Mouse (Mus musculus): ENCODE data around the gene Nxf2.
A peak's percentile ranks its signal among the peaks of the same experiment; 100 is the strongest.
"Not testable (repeated sequence)": the region's sequence is repeated elsewhere in the genome, so short reads cannot be mapped to it uniquely, and the experiment has no call there.

Nxf2 gene

GRCm38 (mm10) chrX:134964546-134964945 is at the start of gene Nxf2:
Gene Nxf2 (minus strand): TSS chrX:134964754.
- DNase-seq = no peak

- DNase-seq = no peak
Observed at GRCm38 (mm10) chrX:135011381-135011780, 46.8 kb upstream of the Nxf2 start.

- no peak for DNase-seq
Observed at GRCm38 (mm10) chrX:135009471-135009815, 44.9 kb upstream of the Nxf2 start.

- DNase-seq = peak; percentile 88
Observed at GRCm38 (mm10) chrX:135008720-135009470, 44.3 kb upstream of the Nxf2 start, which contains the start of gene Zmat1. Gene Zmat1 (minus strand): TSS chrX:135009209.

- peak; percentile 0 for DNase-seq
Observed at GRCm38 (mm10) chrX:135008021-135008420, 43.5 kb upstream of the Nxf2 start.

GRCm38 (mm10) chrX:134963305-134964094 is 1.1 kb downstream of the Nxf2 start:
- peak; percentile 49 for DNase-seq

- DNase-seq = peak; percentile 30
Observed at GRCm38 (mm10) chrX:134930361-134930760, 34.2 kb downstream of the Nxf2 start.

- no peak for DNase-seq
Observed at GRCm38 (mm10) chrX:134929927-134930326, 34.6 kb downstream of the Nxf2 start.

- peak; percentile 57 for DNase-seq
Observed at GRCm38 (mm10) chrX:134925058-134925457, 39.5 kb downstream of the Nxf2 start.

- no peak for DNase-seq
Observed at GRCm38 (mm10) chrX:134923675-134924424, 40.7 kb downstream of the Nxf2 start.

- DNase-seq = no peak
Observed at GRCm38 (mm10) chrX:134919220-134919619, 45.3 kb downstream of the Nxf2 start.

GRCm38 (mm10) chrX:134915745-134916144 is 48.8 kb downstream of the Nxf2 start:
- no peak for DNase-seq

- DNase-seq = not testable (repeated sequence)
Observed at GRCm38 (mm10) chrX:134915315-134915714, 49.2 kb downstream of the Nxf2 start.

GRCm38 (mm10) chrX:134914851-134915250 is 49.7 kb downstream of the Nxf2 start:
- DNase-seq = no peak

GRCm38 (mm10) chrX:134913234-134913936 is 51.2 kb downstream of the Nxf2 start:
- DNase-seq = peak; percentile 59

- DNase-seq = no peak
Observed at GRCm38 (mm10) chrX:134912805-134913204, 51.7 kb downstream of the Nxf2 start.

- no peak for DNase-seq
Observed at GRCm38 (mm10) chrX:134910345-134910744, 54.2 kb downstream of the Nxf2 start.

Measured in lung, postnatal 14 days (tissue).